Mouse (Mus musculus) gastrocnemius, postnatal 4 days (tissue): ENCODE results near the gene Iqub. TPM values are rescaled to one million over a fixed set of nuclear protein-coding genes. Genes with fewer than 3 reads are reported as not detected.

ENCODE experiments used
- DNase-seq, 2 experiments: peaks; one replicate each; pipeline ENCODE4 v3.0.0; 2021 to 2022; ENCODE audit warnings: low spot score in 2 of 2, mixed read lengths in 2 of 2
- total RNA-seq, 2 experiments: library from RNA; stranded (reverse); gene quantifications; 2 replicates each; pipeline ENCODE4 v1.2.3; 2021

Gene Iqub
- total RNA-seq, 2 experiments from 2014 or later: 0.10 to 0.12 TPM

DNA sequence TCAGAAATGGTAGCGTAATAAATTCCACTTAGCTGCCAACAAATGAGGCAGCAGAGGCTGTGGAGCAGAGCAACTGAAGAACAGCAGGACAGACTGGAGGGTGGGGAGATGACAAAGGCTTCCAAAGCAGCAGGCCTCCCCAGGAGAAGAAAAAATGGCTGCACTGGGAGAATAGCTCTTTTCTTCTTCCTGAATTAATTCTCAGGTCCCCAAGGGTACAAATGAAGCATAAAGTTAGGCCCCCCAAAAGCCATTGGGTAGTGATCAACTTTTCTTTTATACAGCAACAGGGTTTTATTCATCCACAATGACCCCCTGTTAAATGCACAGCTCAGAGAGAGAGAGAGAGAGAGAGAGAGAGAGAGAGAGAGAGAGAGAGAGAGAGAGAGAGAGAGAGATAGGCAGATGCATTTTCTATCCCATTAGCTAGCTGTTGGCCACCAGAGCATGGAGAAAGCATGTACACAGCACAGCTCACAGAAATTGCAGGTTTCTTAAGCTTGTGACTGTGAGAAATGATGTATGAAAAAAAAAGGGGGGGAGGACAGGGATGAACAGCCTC is 44.2 kb downstream of the Iqub start:
- no peak for DNase-seq

GRCm38 (mm10) chr6:24470135-24470534 is 44.7 kb downstream of the Iqub start:
- DNase-seq: no peak

GRCm38 (mm10) chr6:24456097-24456496 is 58.8 kb downstream of the Iqub start:
- DNase-seq: peak in 1 of 2 experiments; percentile 29

DNA sequence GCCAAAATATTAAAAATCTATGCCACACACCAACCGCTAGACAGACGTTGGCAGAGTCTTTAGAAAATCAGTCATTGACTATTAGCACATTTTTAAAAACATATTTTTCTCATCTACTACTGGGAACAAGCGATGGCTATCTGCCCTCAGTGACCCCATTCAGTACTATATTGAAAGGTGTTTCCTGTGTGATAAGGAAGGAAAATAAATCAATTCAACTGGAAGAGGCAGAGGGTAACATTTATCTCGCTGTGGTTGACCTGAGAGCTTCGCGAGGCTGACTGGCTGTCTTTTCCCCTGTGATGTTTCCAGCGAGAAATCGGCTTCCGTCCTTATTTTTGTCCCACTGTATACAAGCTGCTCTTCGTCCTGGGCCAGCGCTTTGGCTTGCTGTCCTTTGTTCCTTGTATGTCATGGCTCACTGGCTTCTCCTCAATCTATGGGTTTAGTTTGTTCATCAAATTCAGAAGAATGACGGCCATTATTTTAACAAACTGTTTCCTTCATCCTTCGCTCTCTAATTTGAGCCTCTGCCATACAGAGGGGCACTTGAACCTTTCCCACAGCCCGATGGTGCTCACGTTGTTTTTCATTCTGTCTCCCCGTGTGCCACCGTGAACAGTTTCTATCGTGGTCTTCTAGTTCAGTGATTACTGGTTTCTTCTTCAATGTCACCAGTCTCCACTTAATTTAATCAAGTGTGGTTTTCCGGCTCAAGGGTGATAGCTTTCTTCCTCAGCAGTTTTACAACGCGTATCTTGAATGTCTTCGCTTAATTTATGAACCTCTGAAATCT is 63.6 kb downstream of the Iqub start:
- no peak for DNase-seq

DNA sequence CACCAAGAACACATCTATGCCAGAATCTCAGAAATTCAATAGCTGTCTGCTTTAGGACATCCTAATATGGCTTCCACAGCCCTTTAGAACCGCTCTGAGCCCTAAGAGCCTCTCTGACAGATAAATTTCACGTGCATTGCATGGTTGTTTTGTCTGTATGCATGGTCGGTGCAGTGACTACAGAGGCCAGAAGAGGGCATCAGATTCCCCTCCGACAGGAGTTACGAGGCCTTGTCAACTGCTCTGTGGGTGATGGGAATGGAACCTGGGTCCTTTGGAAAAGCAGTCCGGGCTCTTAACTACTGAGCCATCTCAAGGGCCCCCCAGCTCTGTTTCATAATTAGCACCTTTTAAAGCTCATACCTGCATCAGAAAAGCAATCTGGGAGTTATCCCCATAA is 64.6 kb downstream of the Iqub start:
- DNase-seq: no peak

DNA sequence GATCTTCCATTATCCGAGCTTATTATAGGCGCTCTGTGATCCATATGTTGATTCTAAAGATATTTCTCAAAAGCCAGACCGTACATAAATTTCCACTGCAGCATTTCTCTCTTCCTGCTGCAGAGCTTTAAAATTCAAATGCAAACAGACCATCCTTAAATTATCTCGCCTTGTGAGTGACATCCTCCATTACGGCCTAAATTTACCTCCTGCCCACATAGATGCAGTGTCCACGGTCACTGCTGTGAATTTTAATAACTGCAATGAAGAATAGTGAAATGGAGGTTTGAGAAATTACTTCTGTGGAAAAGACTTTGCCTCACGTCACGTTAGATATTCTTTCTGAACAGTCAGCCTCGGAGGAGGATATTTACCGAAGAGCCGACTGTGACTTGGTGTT is 98.8 kb downstream of the Iqub start:
- DNase-seq: no peak

DNA sequence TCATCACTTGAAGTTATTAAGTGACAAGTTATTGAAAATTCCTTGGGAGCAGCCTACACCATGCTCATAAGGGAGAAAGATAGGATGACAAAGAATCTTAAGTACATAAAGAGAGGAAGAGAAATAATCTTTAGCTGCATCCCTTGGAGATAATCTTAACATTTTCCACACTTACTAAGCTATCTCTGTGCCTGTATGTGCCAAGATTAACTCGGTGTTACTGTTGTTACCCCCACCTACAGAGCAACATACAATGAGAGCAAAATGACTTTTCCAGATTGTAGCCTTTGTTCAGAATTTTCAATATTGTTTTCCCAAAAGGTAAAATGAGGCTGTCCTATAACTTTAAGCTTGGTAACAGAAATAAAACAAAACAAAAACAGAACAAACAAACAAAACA is 99.4 kb downstream of the Iqub start:
- no peak for DNase-seq

DNA sequence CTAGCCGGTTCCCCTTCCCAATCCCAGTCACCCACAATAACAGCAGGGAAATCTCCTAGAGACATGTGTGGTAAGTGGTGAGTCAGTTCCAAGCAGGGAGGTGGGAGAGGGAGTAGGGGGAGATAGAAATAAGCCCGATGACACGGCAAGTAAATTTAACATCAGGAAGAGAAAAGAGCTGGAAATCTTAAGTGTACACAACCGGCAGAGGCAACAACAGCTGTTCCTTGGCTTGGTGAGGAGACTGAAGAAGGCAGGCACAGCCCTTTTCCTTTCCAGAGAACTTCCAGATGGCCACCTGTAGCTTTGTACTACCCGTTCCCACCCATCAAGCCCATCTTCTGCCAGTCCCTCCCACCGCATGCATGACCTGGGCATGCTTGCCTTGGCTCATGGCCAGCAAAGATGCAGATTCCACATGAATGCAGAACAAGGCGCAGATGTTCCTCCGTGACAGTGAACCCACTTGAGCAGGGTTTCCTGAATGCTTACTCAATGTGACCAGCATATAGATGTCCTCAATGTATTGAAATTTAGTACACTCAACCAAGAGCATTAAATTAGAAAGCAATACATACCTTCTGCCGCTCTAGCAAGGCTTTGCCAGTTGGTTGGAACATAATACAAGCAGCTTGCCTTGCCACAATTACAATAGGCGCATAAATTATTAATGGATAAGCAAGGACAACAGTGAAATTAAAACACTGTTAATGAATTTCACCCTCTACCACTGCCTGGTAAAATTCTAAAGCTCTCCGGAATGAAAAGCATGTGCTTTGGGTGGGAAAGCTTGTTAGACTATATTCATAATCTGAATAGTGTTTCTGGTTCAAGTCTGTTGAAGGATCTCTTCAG is 106.1 kb downstream of the Iqub start:
- no peak for DNase-seq

DNA sequence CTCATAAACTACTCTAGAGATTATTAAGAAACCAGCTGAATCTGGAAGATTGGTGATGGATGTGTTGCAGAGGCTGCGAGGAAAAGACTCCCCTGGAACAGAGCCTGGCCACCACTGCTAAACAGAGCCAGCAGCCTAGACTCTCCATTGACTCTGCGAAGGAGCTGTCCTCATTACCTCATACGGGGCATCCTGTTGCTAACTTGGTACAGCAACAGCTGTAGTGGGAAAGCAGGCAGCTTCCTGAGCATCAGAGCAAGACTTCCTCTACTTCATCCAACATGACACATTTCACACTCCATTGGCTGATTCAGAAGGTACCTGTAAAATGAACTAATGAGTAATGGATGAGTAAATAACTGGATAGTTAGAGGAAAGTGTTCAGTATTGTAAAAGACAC is 107.1 kb downstream of the Iqub start:
- DNase-seq: no peak

DNA sequence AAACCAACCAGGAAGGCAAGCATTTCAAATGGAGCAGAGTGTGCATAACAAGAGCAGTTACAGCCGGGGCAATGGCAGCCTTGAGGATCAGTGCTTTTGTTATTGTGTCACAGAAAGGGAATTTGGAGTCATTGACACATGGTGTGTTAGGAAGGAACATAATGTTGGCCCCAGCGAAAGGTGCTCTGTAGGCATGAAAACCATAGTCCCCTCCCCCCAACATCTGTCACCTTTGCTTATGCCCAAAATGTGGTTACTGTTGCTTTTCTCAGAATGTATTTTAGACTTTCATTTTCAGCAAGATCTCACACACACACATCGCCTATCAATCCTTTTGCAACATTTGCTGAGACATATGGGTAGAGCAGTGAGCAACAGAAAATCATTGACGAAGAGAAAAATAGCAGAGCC is 117.6 kb downstream of the Iqub start:
- no peak for DNase-seq

Other genes with a start within 250 kb of the Iqub start
- 100 to 1,000 TPM; 385 to 429 TPM for gene Ndufa5, start 12.9 kb upstream of the Iqub start, total RNA-seq
- gene Asb15, start 13.1 kb upstream of the Iqub start, total RNA-seq: 1 to 10 TPM; 1.7 to 1.9 TPM
- 100 to 1,000 TPM; 105 to 205 TPM for gene Lmod2, start 82.7 kb upstream of the Iqub start, total RNA-seq
- 10 to 100 TPM; 33.1 to 38.7 TPM for gene Wasl, start 149.9 kb upstream of the Iqub start, total RNA-seq
- not detected for gene Hyal6, start 218.2 kb upstream of the Iqub start, total RNA-seq
- not detected for gene Hyal4, start 233.3 kb upstream of the Iqub start, total RNA-seq